Mouse (Mus musculus): Measurements from ENCODE around the gene Dhx34. TPM values are rescaled to one million over a fixed set of nuclear protein-coding genes. Genes with fewer than 3 reads are reported as not detected.
A peak's percentile ranks its signal among the peaks of the same experiment; 100 is the strongest.
"Not testable (repeated sequence)": the region's sequence is repeated elsewhere in the genome, so short reads cannot be mapped to it uniquely, and the experiment has no call there.

Gene Dhx34
- polyA plus RNA-seq (2014; fragmentation: Nextera tagmentation; extraction: Ambion mirVana): 9.2 and 11.3 TPM in 2 replicates

DNA sequence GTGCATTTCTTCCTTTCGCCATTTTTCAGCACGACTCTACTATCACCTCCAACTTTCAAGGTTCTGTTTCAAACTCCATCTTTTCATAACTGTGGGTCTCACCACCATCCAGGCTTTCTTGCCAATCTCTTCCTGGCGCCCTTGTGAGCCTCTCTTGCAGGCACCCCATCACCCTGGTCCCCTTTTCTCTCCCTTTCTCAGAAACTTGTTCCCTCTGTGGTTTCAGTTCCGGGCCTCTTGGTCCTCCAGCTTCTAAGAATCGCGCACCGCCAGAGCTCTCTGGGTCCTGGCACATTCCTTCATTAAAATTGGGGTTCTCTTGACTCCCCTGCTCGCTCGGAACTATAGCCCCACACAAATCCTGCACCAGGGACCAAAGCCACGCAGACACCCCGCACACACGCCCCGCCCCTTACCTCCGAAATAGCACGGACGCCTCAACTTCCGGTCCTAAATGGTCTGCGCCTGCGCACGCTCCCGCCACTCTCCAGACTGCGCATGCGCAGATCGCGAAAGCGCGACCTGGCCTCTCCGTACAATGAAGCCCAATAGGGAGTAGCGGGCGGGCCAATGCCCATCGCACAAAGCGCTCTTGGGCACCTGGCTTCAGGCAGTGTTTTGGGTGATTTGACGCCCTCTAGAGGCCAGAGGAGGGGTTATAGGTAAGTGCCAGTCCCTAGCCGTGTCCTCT lies at the start of gene Dhx34:
Gene Dhx34 (minus strand): TSS at position 456 of the 691 bp plus-strand sequence.
- H3K27ac ChIP-seq (replicated peaks; ENCODE audit: low read depth, low read length): peak within 1 kb of the TSS; percentile 88
- H3K4me1 ChIP-seq (ENCODE audit: control insufficient read depth, insufficient read depth, low read length): peaks cover 8% of the 10 kb centered on the region
- H3K36me3 ChIP-seq (ENCODE audit: control insufficient read depth, insufficient read depth, low read length): peaks cover 13% of the 10 kb centered on the region
- WGBS: 2% methylated on average over 34 of the region's 34 CpGs
- peak within 1 kb of the TSS; percentile 69 for H3K4me2 ChIP-seq (ENCODE audit: low read depth, low read length)
- H3K27me3 ChIP-seq (replicated peaks; ENCODE audit: control insufficient read depth, insufficient read depth, low read length): no peaks in the 10 kb centered on the region
- DNase-seq (ENCODE audit: low spot score): peak; percentile 96
- peak within 1 kb of the TSS; percentile 77 for H3K4me3 ChIP-seq (ENCODE audit: low read depth, low read length)
- no peaks in the 10 kb centered on the region for H3K9me3 ChIP-seq (ENCODE audit: control insufficient read depth, low read length)
- ATAC-seq (ENCODE audit: low read depth): peak; percentile 98
- H3K9ac ChIP-seq (ENCODE audit: low read depth, low read length): peak within 1 kb of the TSS; percentile 89

DNA sequence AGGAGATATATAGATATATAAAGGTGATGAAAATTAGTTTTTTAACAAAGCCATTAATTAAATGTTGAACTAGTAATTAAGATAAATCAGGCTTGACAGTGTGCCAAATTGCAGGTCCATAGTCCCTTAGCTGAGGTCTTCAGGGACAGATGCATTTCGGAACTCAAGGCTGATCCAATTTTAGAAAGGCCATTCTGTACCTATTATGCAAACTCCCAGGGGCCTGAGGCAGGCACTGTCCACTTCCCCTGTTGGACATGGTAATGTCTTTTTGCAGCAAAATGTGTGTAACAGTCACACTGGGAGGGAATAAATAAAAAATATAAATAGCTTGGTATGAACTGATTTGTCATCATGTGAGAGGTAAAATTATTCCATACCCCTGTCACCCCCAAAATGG lies 49.3 kb upstream of the Dhx34 start:
- Histone ChIP-seq H3K27me3 (replicated peaks; ENCODE audit: control insufficient read depth, insufficient read depth, low read length) (no peaks in the 10 kb centered on the region), H3K9ac (ENCODE audit: low read depth, low read length) (no peak overlapping the region), H3K4me1 (ENCODE audit: control insufficient read depth, insufficient read depth, low read length) (peaks cover 9% of the 10 kb centered on the region; the same call in 1 of the 2 replicates), H3K4me2 (ENCODE audit: low read depth, low read length) (peak overlapping the region; percentile 77; the same call in 1 of the 2 replicates), H3K9me3 (ENCODE audit: control insufficient read depth, low read length) (no peaks in the 10 kb centered on the region), H3K4me3 (ENCODE audit: low read depth, low read length) (no peak overlapping the region), H3K36me3 (ENCODE audit: control insufficient read depth, insufficient read depth, low read length) (peaks cover 11% of the 10 kb centered on the region), H3K27ac (replicated peaks; ENCODE audit: low read depth, low read length) (no peak overlapping the region)
- 24% methylated on average over 1 of the region's 1 CpGs for WGBS
- ATAC-seq (ENCODE audit: low read depth) (no peak), DNase-seq (ENCODE audit: low spot score) (no peak)

DNA sequence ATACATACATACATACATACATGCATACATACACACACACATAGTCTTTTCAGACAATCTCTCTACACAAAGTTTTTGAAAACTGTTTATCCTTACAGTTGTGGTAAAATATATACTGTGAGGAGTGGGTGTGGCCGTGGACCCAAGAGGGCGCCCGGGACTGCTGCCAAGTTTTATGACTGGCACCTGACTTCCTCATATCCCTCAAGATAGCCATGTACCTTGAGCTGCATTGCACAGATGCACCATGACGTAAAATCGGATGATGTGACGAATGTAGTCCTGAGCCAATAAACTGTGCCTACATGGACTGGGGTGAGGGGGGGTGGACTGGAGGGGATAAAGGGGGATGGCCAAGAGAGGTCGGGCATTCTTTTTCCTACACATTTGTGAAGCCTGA lies 44.8 kb upstream of the Dhx34 start:
- H3K27me3 ChIP-seq (replicated peaks; ENCODE audit: control insufficient read depth, insufficient read depth, low read length); H3K4me2 ChIP-seq (ENCODE audit: low read depth, low read length); H3K4me1 ChIP-seq (ENCODE audit: control insufficient read depth, insufficient read depth, low read length); H3K4me3 ChIP-seq (ENCODE audit: low read depth, low read length); H3K36me3 ChIP-seq (ENCODE audit: control insufficient read depth, insufficient read depth, low read length); ATAC-seq (ENCODE audit: low read depth); DNase-seq (ENCODE audit: low spot score); H3K27ac ChIP-seq (replicated peaks; ENCODE audit: low read depth, low read length); H3K9ac ChIP-seq (ENCODE audit: low read depth, low read length): not testable (repeated sequence)
- H3K9me3 ChIP-seq (ENCODE audit: control insufficient read depth, low read length): peaks cover 16% of the 10 kb centered on the region; the same call in 1 of the 2 replicates
- 82% methylated on average over 7 of the region's 7 CpGs for WGBS

DNA sequence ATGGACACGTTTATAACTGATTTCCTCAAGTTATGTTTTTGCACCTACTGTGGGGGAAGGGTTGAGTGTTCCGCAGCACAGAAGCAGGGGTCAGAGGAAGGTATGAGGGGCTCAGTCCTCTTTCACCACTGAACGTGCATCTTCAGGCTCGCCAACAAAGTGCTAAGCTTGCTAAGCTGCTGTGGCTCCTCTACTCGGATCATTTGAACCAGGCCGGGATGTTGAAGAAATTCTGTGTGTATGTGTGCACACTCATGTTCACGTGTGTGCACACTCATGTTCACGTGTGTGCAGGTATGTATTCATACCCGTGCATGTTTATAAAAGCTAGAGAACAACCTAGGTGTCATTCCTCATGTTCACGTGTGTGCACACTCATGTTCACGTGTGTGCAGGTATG lies 44.0 kb upstream of the Dhx34 start:
- ATAC-seq (ENCODE audit: low read depth): no peak
- 87% methylated on average over 11 of the region's 11 CpGs for WGBS
- no peaks in the 10 kb centered on the region for H3K27me3 ChIP-seq (replicated peaks; ENCODE audit: control insufficient read depth, insufficient read depth, low read length)
- no peak overlapping the region for H3K4me3 ChIP-seq (ENCODE audit: low read depth, low read length)
- H3K9ac ChIP-seq (ENCODE audit: low read depth, low read length): no peak overlapping the region
- H3K27ac ChIP-seq (replicated peaks; ENCODE audit: low read depth, low read length): no peak overlapping the region
- H3K4me1 ChIP-seq (ENCODE audit: control insufficient read depth, insufficient read depth, low read length): no peaks in the 10 kb centered on the region
- no peak overlapping the region for H3K4me2 ChIP-seq (ENCODE audit: low read depth, low read length)
- H3K9me3 ChIP-seq (ENCODE audit: control insufficient read depth, low read length): peaks cover 16% of the 10 kb centered on the region; the same call in 1 of the 2 replicates
- no peaks in the 10 kb centered on the region for H3K36me3 ChIP-seq (ENCODE audit: control insufficient read depth, insufficient read depth, low read length)
- no peak for DNase-seq (ENCODE audit: low spot score)

DNA sequence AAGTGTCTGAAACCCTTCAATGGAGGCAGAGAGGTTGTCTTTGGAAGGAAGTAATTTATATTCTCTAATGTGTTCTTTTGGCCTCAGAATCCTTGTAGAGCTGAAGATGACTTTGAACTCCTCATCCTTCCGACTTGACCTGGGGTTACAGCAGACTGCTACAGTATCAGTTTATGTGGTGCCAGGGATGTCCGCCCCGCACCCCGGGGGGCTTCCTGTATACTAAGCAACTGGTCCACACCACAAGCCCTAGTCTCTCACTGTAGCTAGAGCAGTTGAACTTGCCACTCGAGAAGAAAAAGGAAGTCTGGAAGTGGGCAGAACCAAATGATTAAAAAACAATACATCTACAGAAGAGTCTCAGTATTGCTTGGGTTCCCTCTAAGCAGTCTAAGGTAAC lies 42.0 kb upstream of the Dhx34 start:
- WGBS: 78% methylated on average over 5 of the region's 5 CpGs
- ATAC-seq (ENCODE audit: low read depth): no peak
- peaks cover 16% of the 10 kb centered on the region; the same call in 1 of the 2 replicates for H3K9me3 ChIP-seq (ENCODE audit: control insufficient read depth, low read length)

DNA sequence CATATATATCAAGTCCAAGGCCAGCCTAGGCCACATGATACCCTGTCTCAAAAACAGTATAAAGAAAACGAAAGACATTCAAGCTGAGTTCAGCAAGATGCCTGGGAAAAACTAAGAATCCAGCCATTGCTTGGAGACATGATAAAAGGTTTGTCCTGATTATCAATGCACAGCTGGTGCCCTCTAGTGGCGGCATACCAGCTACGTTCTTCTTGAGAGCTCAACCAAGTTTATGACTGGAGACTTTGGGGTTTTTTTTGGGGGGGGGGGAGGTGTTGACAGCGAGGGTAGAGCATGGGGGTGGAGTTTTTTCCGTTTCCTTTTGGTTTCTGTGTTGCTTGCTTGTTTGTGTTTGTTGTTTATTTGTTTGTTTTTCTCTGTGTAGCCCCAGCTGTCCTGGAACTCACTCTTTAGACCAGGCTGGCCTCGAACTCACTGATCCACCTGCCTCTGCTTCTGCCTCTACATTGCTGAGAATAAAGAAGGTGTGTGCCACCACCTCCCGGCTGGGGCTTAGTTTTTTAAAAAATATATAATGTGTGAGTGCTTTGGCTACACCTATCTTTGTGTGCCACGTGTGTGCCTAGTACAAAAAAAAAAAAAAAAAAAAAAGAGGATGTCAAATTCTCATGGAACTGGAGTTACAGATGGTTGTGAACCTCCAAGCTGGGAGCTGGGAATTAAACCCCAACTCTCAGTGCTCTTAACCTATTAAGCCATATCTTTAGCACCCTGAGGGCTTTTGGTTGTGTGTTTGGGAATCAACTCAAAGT lies 41.4 kb upstream of the Dhx34 start:
- H3K4me2 ChIP-seq (ENCODE audit: low read depth, low read length): no peak overlapping the region
- no peaks in the 10 kb centered on the region for H3K27me3 ChIP-seq (replicated peaks; ENCODE audit: control insufficient read depth, insufficient read depth, low read length)
- peaks cover 16% of the 10 kb centered on the region; the same call in 1 of the 2 replicates for H3K9me3 ChIP-seq (ENCODE audit: control insufficient read depth, low read length)
- ATAC-seq (ENCODE audit: low read depth): no peak
- H3K27ac ChIP-seq (replicated peaks; ENCODE audit: low read depth, low read length): no peak overlapping the region
- no peak overlapping the region for H3K4me3 ChIP-seq (ENCODE audit: low read depth, low read length)
- no peaks in the 10 kb centered on the region for H3K4me1 ChIP-seq (ENCODE audit: control insufficient read depth, insufficient read depth, low read length)
- DNase-seq (ENCODE audit: low spot score): peak; percentile 81
- 28% methylated on average over 8 of the region's 8 CpGs for WGBS
- no peaks in the 10 kb centered on the region for H3K36me3 ChIP-seq (ENCODE audit: control insufficient read depth, insufficient read depth, low read length)
- H3K9ac ChIP-seq (ENCODE audit: low read depth, low read length): no peak overlapping the region

More for the DNA sequence above, 42.0 kb upstream of the Dhx34 start:
- H3K36me3 ChIP-seq (ENCODE audit: control insufficient read depth, insufficient read depth, low read length): no peaks in the 10 kb centered on the region
- no peak overlapping the region for H3K9ac ChIP-seq (ENCODE audit: low read depth, low read length)
- DNase-seq (ENCODE audit: low spot score): no peak
- H3K4me2 ChIP-seq (ENCODE audit: low read depth, low read length): no peak overlapping the region
- no peaks in the 10 kb centered on the region for H3K4me1 ChIP-seq (ENCODE audit: control insufficient read depth, insufficient read depth, low read length)
- no peak overlapping the region for H3K4me3 ChIP-seq (ENCODE audit: low read depth, low read length)
- no peak overlapping the region for H3K27ac ChIP-seq (replicated peaks; ENCODE audit: low read depth, low read length)
- no peaks in the 10 kb centered on the region for H3K27me3 ChIP-seq (replicated peaks; ENCODE audit: control insufficient read depth, insufficient read depth, low read length)

DNA sequence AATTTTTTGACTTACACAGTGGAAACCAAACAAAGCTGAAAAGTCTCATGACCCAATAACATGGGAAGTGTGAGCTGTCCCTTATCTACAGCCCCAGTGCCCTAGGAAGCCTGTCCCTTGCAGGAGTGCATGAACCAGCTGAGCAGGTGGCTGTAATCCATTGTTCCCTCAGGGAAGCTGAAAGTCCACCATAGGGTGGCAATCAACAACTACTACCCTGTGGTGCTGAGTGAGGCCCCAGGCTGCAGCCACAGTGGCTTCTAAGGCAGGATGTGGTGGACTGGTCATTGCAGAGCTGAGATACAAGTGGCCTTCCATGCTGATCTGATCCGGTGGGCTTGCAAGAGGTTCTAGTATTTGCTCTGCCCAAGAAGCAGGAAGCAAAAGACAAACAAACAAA lies 39.3 kb upstream of the Dhx34 start:
- Histone ChIP-seq H3K4me2 (ENCODE audit: low read depth, low read length) (no peak overlapping the region), H3K4me3 (ENCODE audit: low read depth, low read length) (no peak overlapping the region), H3K27me3 (replicated peaks; ENCODE audit: control insufficient read depth, insufficient read depth, low read length) (no peaks in the 10 kb centered on the region), H3K4me1 (ENCODE audit: control insufficient read depth, insufficient read depth, low read length) (no peaks in the 10 kb centered on the region), H3K9ac (ENCODE audit: low read depth, low read length) (no peak overlapping the region), H3K36me3 (ENCODE audit: control insufficient read depth, insufficient read depth, low read length) (no peaks in the 10 kb centered on the region), H3K9me3 (ENCODE audit: control insufficient read depth, low read length) (peaks cover 16% of the 10 kb centered on the region; the same call in 1 of the 2 replicates), H3K27ac (replicated peaks; ENCODE audit: low read depth, low read length) (no peak overlapping the region)
- DNase-seq (ENCODE audit: low spot score) (no peak), ATAC-seq (ENCODE audit: low read depth) (no peak)
- 71% methylated on average over 1 of the region's 1 CpGs for WGBS

DNA sequence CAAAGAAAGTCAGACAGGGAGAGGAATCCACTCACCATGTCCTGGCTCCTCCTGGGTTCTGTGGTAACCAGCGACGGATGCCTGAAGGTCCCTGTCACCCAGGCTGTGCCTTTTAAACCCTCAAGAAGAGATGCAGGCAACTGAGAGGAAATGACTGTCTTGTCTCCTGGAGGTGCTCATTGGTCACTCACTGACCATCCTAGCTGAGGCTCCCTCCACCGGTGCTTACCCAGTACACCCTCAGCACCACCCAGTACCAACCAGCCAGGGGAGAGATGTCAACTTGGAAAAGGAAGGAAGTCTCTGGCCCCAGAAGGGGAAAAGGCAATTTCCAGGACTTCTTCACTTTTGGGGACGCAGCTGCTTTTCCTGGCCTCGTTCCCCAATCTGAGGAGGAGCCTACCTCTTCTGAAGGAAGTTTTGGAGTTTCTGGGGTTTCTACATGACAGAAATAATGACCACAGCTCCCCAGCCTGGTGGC lies 37.3 kb upstream of the Dhx34 start, which contains the start of gene C5ar1:
Gene C5ar1 (minus strand): TSS at position 431 of the 481 bp plus-strand sequence.
- H3K4me3 ChIP-seq (ENCODE audit: low read depth, low read length): no peak within 1 kb of the TSS
- no peak for ATAC-seq (ENCODE audit: low read depth)
- no peaks in the 10 kb centered on the region for H3K4me1 ChIP-seq (ENCODE audit: control insufficient read depth, insufficient read depth, low read length)
- no peaks in the 10 kb centered on the region for H3K36me3 ChIP-seq (ENCODE audit: control insufficient read depth, insufficient read depth, low read length)
- no peak within 1 kb of the TSS for H3K27ac ChIP-seq (replicated peaks; ENCODE audit: low read depth, low read length)
- H3K27me3 ChIP-seq (replicated peaks; ENCODE audit: control insufficient read depth, insufficient read depth, low read length): no peaks in the 10 kb centered on the region
- WGBS: 73% methylated on average over 5 of the region's 5 CpGs
- H3K9me3 ChIP-seq (ENCODE audit: control insufficient read depth, low read length): 0 out of 2 replicates have a peak, but pooled peaks cover 5% of the 10 kb centered on the region
- DNase-seq (ENCODE audit: low spot score): no peak
- H3K4me2 ChIP-seq (ENCODE audit: low read depth, low read length): no peak within 1 kb of the TSS
- H3K9ac ChIP-seq (ENCODE audit: low read depth, low read length): no peak within 1 kb of the TSS
